Mouse (Mus musculus) stomach, embryonic 14.5 days (tissue): ENCODE results near the gene Sult4a1. TPM values are rescaled to one million over a fixed set of nuclear protein-coding genes. Genes with fewer than 3 reads are reported as not detected.

Experiments used
- ATAC-seq: fragments of 200-750 bp; cut with Nextera tagmentation; 2 replicates; pipeline ENCODE4 v1.8.0; 2017; ENCODE audit warnings: low read depth, moderate TSS enrichment; ENCODE audit not compliant: insufficient number of reproducible peaks, insufficient read depth, low FRiP score
- H3K27ac ChIP-seq: fragments of 300-500 bp; sonication (generic); 2 replicates; pipeline ENCODE4 v1.5.1; 2014; ENCODE audit warnings: mild to moderate bottlenecking, low read length, moderate library complexity, mixed read lengths
- H3K27me3 ChIP-seq: fragments of 300-500 bp; sonication (generic); 2 replicates; pipeline ENCODE4 v1.6.1; 2014; ENCODE audit warnings: low read length, control low read depth, mixed read lengths; ENCODE audit not compliant: control insufficient read depth, insufficient read depth
- H3K36me3 ChIP-seq: fragments of 300-500 bp; sonication (generic); 2 replicates; pipeline ENCODE4 v1.6.1; 2014; ENCODE audit warnings: mild to moderate bottlenecking, control low read depth, low read length, moderate library complexity, mixed read lengths; ENCODE audit not compliant: control insufficient read depth, insufficient read depth
- H3K4me1 ChIP-seq: fragments of 300-500 bp; sonication (generic); 2 replicates; pipeline ENCODE4 v1.6.1; 2014; ENCODE audit warnings: low read length, control low read depth, mixed read lengths; ENCODE audit not compliant: control insufficient read depth, insufficient read depth
- H3K4me2 ChIP-seq: fragments of 300-500 bp; sonication (generic); replicated peaks from 2 replicates; pipeline ENCODE4 v1.6.1; 2014; ENCODE audit warnings: low read depth, low read length, control low read depth
- H3K4me3 ChIP-seq: fragments of 300-500 bp; sonication (generic); 2 replicates; pipeline ENCODE4 v1.5.1; 2014; ENCODE audit warnings: low read depth, low read length, control low read depth
- H3K9ac ChIP-seq: fragments of 300-500 bp; sonication (generic); replicated peaks from 2 replicates; pipeline ENCODE4 v1.6.1; 2014; ENCODE audit warnings: low read depth, mild to moderate bottlenecking, control low read depth, low read length, moderate library complexity, mixed read lengths
- H3K9me3 ChIP-seq: fragments of 300-500 bp; sonication (generic); 2 replicates; pipeline ENCODE4 v1.6.1; 2016; ENCODE audit warnings: low read depth, low read length, control low read depth; ENCODE audit not compliant: control insufficient read depth
- whole genome bisulfite sequencing: fragments of 180-500 bp; shearing (Covaris S2); extraction: QIAGEN DNeasy Blood & Tissue Kit; methylation state at CpG from one replicate; pipeline ENCODE4 v1.1.7; 2014; 5-methylcytosine and 5-hydroxymethylcytosine counted together
- polyA plus RNA-seq: library from polyadenylated mRNA; unstranded; fragments of >200 nt; fragmentation: Nextera tagmentation; extraction: Ambion mirVana; gene quantifications from 2 replicates; pipeline ENCODE4 v1.2.1, GENCODE M21; 2014

Sult4a1 gene
- polyA plus RNA-seq, 1 experiment from 2014 or later = 3.6 TPM

- Histone ChIP-seq H3K27ac (no peak overlapping the region), H3K27me3 (no peaks in the 10 kb centered on the region), H3K4me1 (no peaks in the 10 kb centered on the region), H3K9ac (no peak overlapping the region), H3K4me2 (no peak overlapping the region), H3K9me3 (no peaks in the 10 kb centered on the region), H3K4me3 (no peak overlapping the region), H3K36me3 (no peaks in the 10 kb centered on the region)
- ATAC-seq = no peak
- 52% methylated on average over 16 of the region's 16 CpGs for WGBS
Observed at GRCm38 (mm10) chr15:84131096-84131786, 25.7 kb upstream of the Sult4a1 start.

- ATAC-seq = no peak
- Histone ChIP-seq H3K9ac (no peak overlapping the region), H3K9me3 (no peaks in the 10 kb centered on the region), H3K4me3 (no peak overlapping the region), H3K36me3 (no peaks in the 10 kb centered on the region), H3K4me1 (no peaks in the 10 kb centered on the region), H3K27me3 (no peaks in the 10 kb centered on the region), H3K27ac (no peak overlapping the region), H3K4me2 (no peak overlapping the region)
- WGBS = 34% methylated on average over 5 of the region's 5 CpGs
Observed at GRCm38 (mm10) chr15:84126871-84127270, 21.3 kb upstream of the Sult4a1 start.

DNA sequence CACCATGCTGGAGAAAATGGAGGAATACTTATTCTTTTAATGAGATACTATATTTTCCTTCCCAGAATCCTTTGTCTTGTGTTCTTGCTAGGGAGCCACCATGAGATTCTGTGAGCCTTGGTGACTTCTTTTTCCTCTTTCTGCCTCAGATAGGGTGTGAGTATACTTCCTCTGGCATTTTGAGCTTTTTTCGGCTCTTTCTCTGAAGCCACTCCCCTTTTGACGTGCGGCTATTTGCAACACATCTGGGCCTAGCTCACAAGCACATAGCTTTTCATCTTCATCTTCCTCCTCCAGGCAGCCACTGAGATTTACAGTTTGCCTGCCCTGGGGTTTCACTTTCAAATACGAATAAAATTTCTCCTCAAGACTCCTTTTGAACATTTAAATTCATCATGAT, 20.9 kb upstream of the Sult4a1 start:
- ATAC-seq = no peak
- no peak overlapping the region for H3K27ac ChIP-seq
- H3K4me1 ChIP-seq = no peaks in the 10 kb centered on the region
- no peak overlapping the region for H3K9ac ChIP-seq
- H3K9me3 ChIP-seq = no peaks in the 10 kb centered on the region
- no peak overlapping the region for H3K4me2 ChIP-seq
- H3K4me3 ChIP-seq = no peak overlapping the region
- no peaks in the 10 kb centered on the region for H3K27me3 ChIP-seq
- WGBS = 68% methylated on average over 4 of the region's 4 CpGs
- H3K36me3 ChIP-seq = no peaks in the 10 kb centered on the region

DNA sequence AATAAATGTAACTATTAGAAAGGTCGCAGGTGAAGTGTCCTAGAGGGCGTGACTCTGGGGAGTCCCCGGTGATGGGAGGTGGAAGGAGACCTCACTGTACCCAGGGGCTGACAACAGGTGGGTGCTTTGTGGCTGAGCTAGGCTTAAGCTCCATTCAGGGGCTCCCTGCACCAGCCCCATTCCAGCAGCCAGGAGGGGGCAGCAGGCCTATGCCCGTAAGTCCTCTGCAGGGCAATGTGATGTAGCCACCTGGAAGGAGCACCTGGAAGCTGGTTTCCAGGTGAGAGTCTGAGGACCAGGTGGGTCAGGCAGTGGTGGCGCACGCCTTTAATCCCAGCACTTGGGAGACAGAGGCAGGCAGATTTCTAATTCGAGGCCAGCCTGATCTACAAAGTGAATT, 18.5 kb upstream of the Sult4a1 start:
- ATAC-seq = no peak
- Histone ChIP-seq H3K27ac (no peak overlapping the region), H3K36me3 (no peaks in the 10 kb centered on the region), H3K4me3 (no peak overlapping the region), H3K9me3 (no peaks in the 10 kb centered on the region), H3K27me3 (no peaks in the 10 kb centered on the region), H3K9ac (no peak overlapping the region), H3K4me2 (no peak overlapping the region), H3K4me1 (no peaks in the 10 kb centered on the region)
- 55% methylated on average over 7 of the region's 7 CpGs for WGBS

- no peaks in the 10 kb centered on the region for H3K36me3 ChIP-seq
- no peak within 1 kb of the TSS for H3K4me3 ChIP-seq
- no peak for ATAC-seq
- H3K9ac ChIP-seq = no peak within 1 kb of the TSS
- no peaks in the 10 kb centered on the region for H3K27me3 ChIP-seq
- no peaks in the 10 kb centered on the region for H3K9me3 ChIP-seq
- no peak within 1 kb of the TSS for H3K27ac ChIP-seq
- 61% methylated on average over 8 of the region's 8 CpGs for WGBS
- H3K4me2 ChIP-seq = no peak within 1 kb of the TSS
- H3K4me1 ChIP-seq = no peaks in the 10 kb centered on the region
Observed at GRCm38 (mm10) chr15:84123075-84123474, 17.5 kb upstream of the Sult4a1 start, which contains the start of gene Pnpla5. Gene Pnpla5 (minus strand): TSS chr15:84123175.

DNA sequence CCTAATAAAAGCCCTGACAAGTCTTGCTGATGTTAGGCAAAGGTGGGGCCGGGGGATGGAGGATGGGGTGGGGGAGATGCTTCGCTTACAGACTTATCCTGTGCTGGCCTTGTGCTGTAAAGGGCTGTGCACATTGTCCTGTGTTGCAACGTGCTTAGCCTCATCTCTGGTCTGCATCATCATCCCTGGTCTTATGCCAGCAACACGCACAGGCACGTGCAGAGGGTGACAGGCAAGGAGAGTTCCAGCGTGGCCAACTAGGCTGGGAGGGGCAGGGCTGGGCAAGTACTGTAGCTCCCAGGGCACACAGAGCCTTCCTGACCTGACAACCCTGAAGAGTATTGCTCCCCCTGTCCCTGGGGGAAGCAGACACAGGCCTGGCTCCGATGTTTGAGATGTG, 15.5 kb upstream of the Sult4a1 start:
- 70% methylated on average over 7 of the region's 7 CpGs for WGBS
- no peaks in the 10 kb centered on the region for H3K27me3 ChIP-seq
- no peak for ATAC-seq
- no peak overlapping the region for H3K4me2 ChIP-seq
- no peaks in the 10 kb centered on the region for H3K36me3 ChIP-seq
- no peak overlapping the region for H3K27ac ChIP-seq
- H3K9ac ChIP-seq = no peak overlapping the region
- H3K4me1 ChIP-seq = no peaks in the 10 kb centered on the region
- no peaks in the 10 kb centered on the region for H3K9me3 ChIP-seq
- H3K4me3 ChIP-seq = no peak overlapping the region

DNA sequence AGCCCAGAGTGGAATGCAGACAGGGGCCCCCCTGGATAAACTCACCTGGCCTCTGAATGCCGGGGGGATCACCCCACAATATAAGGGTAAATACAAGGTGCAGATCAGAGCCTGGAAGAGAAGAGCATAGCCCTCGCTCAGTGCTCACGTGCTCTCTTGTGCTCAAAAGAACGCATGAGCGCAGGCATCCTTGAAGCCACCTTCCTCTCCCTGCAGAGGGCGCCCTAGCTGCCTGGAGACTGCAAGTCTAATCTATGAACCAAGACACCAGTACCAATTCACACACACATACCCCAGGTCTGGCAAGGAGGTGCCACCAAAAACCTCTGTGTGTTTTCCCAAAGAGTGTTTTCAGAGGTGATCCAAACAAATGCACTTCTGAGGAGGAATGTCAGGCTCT, 15.1 kb upstream of the Sult4a1 start:
- ATAC-seq = no peak
- no peaks in the 10 kb centered on the region for H3K27me3 ChIP-seq
- no peak overlapping the region for H3K9ac ChIP-seq
- no peaks in the 10 kb centered on the region for H3K9me3 ChIP-seq
- WGBS = 26% methylated on average over 6 of the region's 6 CpGs
- no peak overlapping the region for H3K27ac ChIP-seq
- no peak overlapping the region for H3K4me2 ChIP-seq
- H3K36me3 ChIP-seq = no peaks in the 10 kb centered on the region
- no peak overlapping the region for H3K4me3 ChIP-seq
- no peaks in the 10 kb centered on the region for H3K4me1 ChIP-seq

GRCm38 (mm10) chr15:84116466-84116865, 10.9 kb upstream of the Sult4a1 start:
- Histone ChIP-seq H3K4me1 (no peaks in the 10 kb centered on the region), H3K4me3 (no peak overlapping the region), H3K9me3 (no peaks in the 10 kb centered on the region), H3K27me3 (no peaks in the 10 kb centered on the region), H3K4me2 (no peak overlapping the region), H3K9ac (no peak overlapping the region), H3K36me3 (no peaks in the 10 kb centered on the region), H3K27ac (no peak overlapping the region)
- WGBS = 78% methylated on average over 1 of the region's 1 CpGs
- no peak for ATAC-seq

- no peaks in the 10 kb centered on the region for H3K4me1 ChIP-seq
- H3K27me3 ChIP-seq = no peaks in the 10 kb centered on the region
- no peaks in the 10 kb centered on the region for H3K36me3 ChIP-seq
- WGBS = 48% methylated on average over 5 of the region's 5 CpGs
- no peaks in the 10 kb centered on the region for H3K9me3 ChIP-seq
- H3K9ac ChIP-seq = no peak overlapping the region
- no peak overlapping the region for H3K27ac ChIP-seq
- H3K4me3 ChIP-seq = no peak overlapping the region
- no peak for ATAC-seq
- H3K4me2 ChIP-seq = no peak overlapping the region
Observed at GRCm38 (mm10) chr15:84115727-84116126, 10.2 kb upstream of the Sult4a1 start.
